Mouse (Mus musculus): ENCODE measurements at regions not wholly inside any gene's neighbourhood (a gene's known extent, or its start where the extent isn't known, plus 50 kb on each side); places are given as distances from the start of the nearest gene placed in this dataset.
"Not testable (repeated sequence)": the region's sequence is repeated elsewhere in the genome, so short reads cannot be mapped to it uniquely, and the experiment has no call there.

GRCm38 (mm10) chr9:30625635-30626034, 198.7 kb downstream of the Snx19 start:
- DNase-seq (ENCODE audit: low spot score): no peak
- no peak overlapping the region for H3K27ac ChIP-seq
- 0 out of 2 replicates have a peak, but pooled peaks cover 2% of the 10 kb centered on the region for H3K4me1 ChIP-seq (replicated peaks)
- WGBS: 91% methylated on average over 8 of the region's 8 CpGs
- no peaks in the 10 kb centered on the region for H3K9me3 ChIP-seq
- H3K27me3 ChIP-seq (ENCODE audit: insufficient read depth, poor library complexity, severe bottlenecking): no peaks in the 10 kb centered on the region
- H3K36me3 ChIP-seq: no peaks in the 10 kb centered on the region
- no peak overlapping the region for H3K4me3 ChIP-seq

- Histone ChIP-seq H3K9me3 (no peaks in the 10 kb centered on the region), H3K36me3 (no peaks in the 10 kb centered on the region), H3K27ac (no peak overlapping the region), H3K4me1 (replicated peaks) (0 out of 2 replicates have a peak, but pooled peaks cover 2% of the 10 kb centered on the region), H3K27me3 (ENCODE audit: insufficient read depth, poor library complexity, severe bottlenecking) (no peaks in the 10 kb centered on the region), H3K4me3 (no peak overlapping the region)
- no peak for DNase-seq (ENCODE audit: low spot score)
- WGBS: 85% methylated on average over 3 of the region's 3 CpGs
These were observed 198.2 kb downstream of the Snx19 start for GRCm38 (mm10) chr9:30625090-30625489.

GRCm38 (mm10) chr9:30624481-30624880, 197.6 kb downstream of the Snx19 start:
- DNase-seq (ENCODE audit: low spot score): no peak
- H3K36me3 ChIP-seq: no peaks in the 10 kb centered on the region
- H3K27me3 ChIP-seq (ENCODE audit: insufficient read depth, poor library complexity, severe bottlenecking): no peaks in the 10 kb centered on the region
- 0 out of 2 replicates have a peak, but pooled peaks cover 2% of the 10 kb centered on the region for H3K4me1 ChIP-seq (replicated peaks)
- H3K4me3 ChIP-seq: no peak overlapping the region
- no peak overlapping the region for H3K27ac ChIP-seq
- WGBS: 88% methylated on average over 5 of the region's 5 CpGs
- no peaks in the 10 kb centered on the region for H3K9me3 ChIP-seq

GRCm38 (mm10) chr9:30619325-30619724, 192.4 kb downstream of the Snx19 start:
- WGBS: 91% methylated on average over 2 of the region's 2 CpGs
- Histone ChIP-seq H3K9me3 (no peaks in the 10 kb centered on the region), H3K27ac (no peak overlapping the region), H3K27me3 (ENCODE audit: insufficient read depth, poor library complexity, severe bottlenecking) (no peaks in the 10 kb centered on the region), H3K36me3 (no peaks in the 10 kb centered on the region), H3K4me1 (replicated peaks) (no peaks in the 10 kb centered on the region), H3K4me3 (no peak overlapping the region)
- DNase-seq (ENCODE audit: low spot score): no peak

GRCm38 (mm10) chr9:30618181-30618580, 191.3 kb downstream of the Snx19 start:
- no peak overlapping the region for H3K27ac ChIP-seq
- no peaks in the 10 kb centered on the region for H3K4me1 ChIP-seq (replicated peaks)
- no peaks in the 10 kb centered on the region for H3K27me3 ChIP-seq (ENCODE audit: insufficient read depth, poor library complexity, severe bottlenecking)
- no peak for DNase-seq (ENCODE audit: low spot score)
- 86% methylated on average over 2 of the region's 2 CpGs for WGBS
- no peaks in the 10 kb centered on the region for H3K36me3 ChIP-seq
- H3K4me3 ChIP-seq: no peak overlapping the region
- no peaks in the 10 kb centered on the region for H3K9me3 ChIP-seq

GRCm38 (mm10) chr9:30613715-30614114, 186.8 kb downstream of the Snx19 start:
- no peak for DNase-seq (ENCODE audit: low spot score)
- H3K27ac ChIP-seq: no peak overlapping the region
- WGBS: 83% methylated on average over 6 of the region's 6 CpGs
- H3K27me3 ChIP-seq (ENCODE audit: insufficient read depth, poor library complexity, severe bottlenecking): no peaks in the 10 kb centered on the region
- H3K9me3 ChIP-seq: no peaks in the 10 kb centered on the region
- H3K4me1 ChIP-seq (replicated peaks): no peaks in the 10 kb centered on the region
- no peaks in the 10 kb centered on the region for H3K36me3 ChIP-seq
- no peak overlapping the region for H3K4me3 ChIP-seq

- H3K27ac ChIP-seq: no peak overlapping the region
- no peaks in the 10 kb centered on the region for H3K36me3 ChIP-seq
- 87% methylated on average over 5 of the region's 5 CpGs for WGBS
- H3K4me1 ChIP-seq (replicated peaks): no peaks in the 10 kb centered on the region
- DNase-seq (ENCODE audit: low spot score): no peak
- no peaks in the 10 kb centered on the region for H3K27me3 ChIP-seq (ENCODE audit: insufficient read depth, poor library complexity, severe bottlenecking)
- H3K9me3 ChIP-seq: no peaks in the 10 kb centered on the region
- no peak overlapping the region for H3K4me3 ChIP-seq
These were observed 186.2 kb downstream of the Snx19 start for GRCm38 (mm10) chr9:30613003-30613552.

GRCm38 (mm10) chr9:30610328-30610727, 183.4 kb downstream of the Snx19 start:
- Histone ChIP-seq H3K27me3 (ENCODE audit: insufficient read depth, poor library complexity, severe bottlenecking) (no peaks in the 10 kb centered on the region), H3K4me1 (replicated peaks) (no peaks in the 10 kb centered on the region), H3K27ac (no peak overlapping the region), H3K36me3 (no peaks in the 10 kb centered on the region), H3K9me3 (no peaks in the 10 kb centered on the region), H3K4me3 (no peak overlapping the region)
- no peak for DNase-seq (ENCODE audit: low spot score)
- WGBS: 91% methylated on average over 7 of the region's 7 CpGs

- H3K27me3 ChIP-seq (ENCODE audit: insufficient read depth, poor library complexity, severe bottlenecking): no peaks in the 10 kb centered on the region
- no peak overlapping the region for H3K27ac ChIP-seq
- H3K4me3 ChIP-seq: no peak overlapping the region
- WGBS: 70% methylated on average over 7 of the region's 7 CpGs
- no peaks in the 10 kb centered on the region for H3K4me1 ChIP-seq (replicated peaks)
- no peaks in the 10 kb centered on the region for H3K9me3 ChIP-seq
- no peak for DNase-seq (ENCODE audit: low spot score)
- no peaks in the 10 kb centered on the region for H3K36me3 ChIP-seq
These were observed 172.8 kb downstream of the Snx19 start for GRCm38 (mm10) chr9:30599756-30600155.

GRCm38 (mm10) chr9:30597691-30598090, 170.8 kb downstream of the Snx19 start:
- Histone ChIP-seq H3K27ac (no peak overlapping the region), H3K4me3 (no peak overlapping the region), H3K4me1 (replicated peaks) (no peaks in the 10 kb centered on the region), H3K9me3 (no peaks in the 10 kb centered on the region), H3K27me3 (ENCODE audit: insufficient read depth, poor library complexity, severe bottlenecking) (no peaks in the 10 kb centered on the region), H3K36me3 (no peaks in the 10 kb centered on the region)
- no peak for DNase-seq (ENCODE audit: low spot score)
- WGBS: 39% methylated on average over 4 of the region's 4 CpGs

- H3K4me3 ChIP-seq; H3K36me3 ChIP-seq; H3K27me3 ChIP-seq (ENCODE audit: insufficient read depth, poor library complexity, severe bottlenecking); H3K4me1 ChIP-seq (replicated peaks); H3K9me3 ChIP-seq; DNase-seq (ENCODE audit: low spot score); H3K27ac ChIP-seq: not testable (repeated sequence)
- 79% methylated on average over 6 of the region's 6 CpGs for WGBS
These were observed 170.2 kb downstream of the Snx19 start for GRCm38 (mm10) chr9:30597092-30597491.

- Histone ChIP-seq H3K27ac (no peak overlapping the region), H3K4me1 (replicated peaks) (peaks cover 11% of the 10 kb centered on the region; the same call in 1 of the 2 replicates), H3K4me3 (no peak overlapping the region), H3K9me3 (no peaks in the 10 kb centered on the region), H3K36me3 (no peaks in the 10 kb centered on the region), H3K27me3 (ENCODE audit: insufficient read depth, poor library complexity, severe bottlenecking) (no peaks in the 10 kb centered on the region)
- DNase-seq (ENCODE audit: low spot score): no peak
- 83% methylated on average over 2 of the region's 2 CpGs for WGBS
These were observed 165.7 kb downstream of the Snx19 start for GRCm38 (mm10) chr9:30592601-30593000.

GRCm38 (mm10) chr9:30591246-30591645, 164.3 kb downstream of the Snx19 start:
- Histone ChIP-seq H3K27ac (no peak overlapping the region), H3K4me3 (no peak overlapping the region), H3K4me1 (replicated peaks) (peaks cover 11% of the 10 kb centered on the region; the same call in 1 of the 2 replicates), H3K36me3 (no peaks in the 10 kb centered on the region), H3K9me3 (no peaks in the 10 kb centered on the region), H3K27me3 (ENCODE audit: insufficient read depth, poor library complexity, severe bottlenecking) (no peaks in the 10 kb centered on the region)
- WGBS: 86% methylated on average over 5 of the region's 5 CpGs
- DNase-seq (ENCODE audit: low spot score): no peak

GRCm38 (mm10) chr9:30590661-30591179, 163.8 kb downstream of the Snx19 start:
- Histone ChIP-seq H3K27me3 (ENCODE audit: insufficient read depth, poor library complexity, severe bottlenecking) (no peaks in the 10 kb centered on the region), H3K4me1 (replicated peaks) (peaks cover 11% of the 10 kb centered on the region; the same call in 1 of the 2 replicates), H3K4me3 (no peak overlapping the region), H3K36me3 (no peaks in the 10 kb centered on the region), H3K9me3 (no peaks in the 10 kb centered on the region), H3K27ac (no peak overlapping the region)
- no peak for DNase-seq (ENCODE audit: low spot score)
- 57% methylated on average over 6 of the region's 6 CpGs for WGBS
